Comparison of ENCODE assay signal across 1 mouse cellular context in genomic region chr6:33059735-33060576, GRCm38 (mm10).
TF ChIP-seq lines count a peak whose summit lies in the region.

Gene Chchd3, minus strand, starts transcription at chr6:33060260.

TF ChIP-seq in CH12.LX, 34 proteins besides CTCF, POLR2A, EP300 and RAD21 (continued from another document):
- TF ChIP-seq TCF12 (IDR thresholded peaks at IDR 0.05; ENCODE audit: low read depth, low read length) (no peak), MEF2A (IDR thresholded peaks at IDR 0.05; ENCODE audit: borderline replicate concordance, low read depth, low read length) (peak; percentile 27; the same call in 1 of the 2 replicates), SMC3 (IDR thresholded peaks at IDR 0.05; ENCODE audit: low read depth, low read length) (no peak), ZKSCAN1 (IDR thresholded peaks at IDR 0.05; ENCODE audit: borderline replicate concordance, low read depth, low read length) (no peak), TBP (conservative IDR thresholded peaks at IDR 0.05; ENCODE audit: low read depth, low read length) (0 out of 2 replicates have a peak, but pooled peaks have one; percentile 52), USF1 (IDR thresholded peaks at IDR 0.05; ENCODE audit: low read depth, low read length) (peak; percentile 95), UBTF (IDR thresholded peaks at IDR 0.05; ENCODE audit: low read depth, low read length) (no peak), POLR2AphosphoS2 (IDR thresholded peaks at IDR 0.05; ENCODE audit: low read depth, low read length) (no peak), JUND (conservative IDR thresholded peaks at IDR 0.05; ENCODE audit: low read depth, low read length) (no peak), RCOR1 (conservative IDR thresholded peaks at IDR 0.05; ENCODE audit: low read depth, low read length) (no peak), ETS1 (conservative IDR thresholded peaks at IDR 0.05; ENCODE audit: low read depth, low read length) (no peak), MAFK (IDR thresholded peaks at IDR 0.05; ENCODE audit: insufficient replicate concordance, low read length) (no peak)
